Mouse (Mus musculus): Measurements from ENCODE around the gene Dmbt1.
A peak's percentile ranks its signal among the peaks of the same experiment; 100 is the strongest.

DNA sequence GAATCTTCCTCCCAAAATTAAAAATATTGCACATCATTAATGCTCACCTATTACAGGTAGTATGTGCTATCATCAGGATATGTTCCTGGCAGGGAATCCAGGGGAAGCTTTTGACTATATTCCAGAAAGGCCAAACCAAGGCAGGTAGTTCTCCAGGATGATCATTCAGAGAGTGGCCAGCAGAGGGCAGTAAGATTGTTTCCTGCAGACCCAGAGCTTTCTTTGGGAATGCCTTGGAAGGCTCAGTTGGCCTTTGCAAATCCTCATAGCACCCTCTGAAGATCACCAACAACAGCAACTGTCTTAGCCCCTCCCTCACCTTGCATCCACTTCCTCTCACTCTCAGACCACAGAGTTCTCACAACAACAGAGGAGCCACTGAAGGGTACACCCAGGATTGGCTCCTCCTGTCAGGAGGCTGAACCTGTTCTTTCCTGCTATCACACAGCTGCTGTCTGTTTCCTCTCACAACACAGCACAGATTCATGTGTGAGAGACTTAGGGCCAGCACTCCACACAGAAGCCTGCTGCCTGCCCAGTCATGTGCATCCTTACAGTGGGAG is 23.0 kb downstream of the Dmbt1 start:
- TF ChIP-seq EP300 (IDR thresholded peaks at IDR 0.05; ENCODE audit: low read depth) (no peak), CTCF (IDR thresholded peaks at IDR 0.05; ENCODE audit: low read depth) (peak; percentile 36)

Data from liver, embryonic 14.5 days (tissue).